Mouse (Mus musculus) stomach, embryonic 14.5 days (tissue): ENCODE results near the gene Fbxo41. TPM values are rescaled to one million over a fixed set of nuclear protein-coding genes. Genes with fewer than 3 reads are reported as not detected.
A peak's percentile ranks its signal among the peaks of the same experiment; 100 is the strongest.

Experiments used
- ATAC-seq: fragments of 200-750 bp; cut with Nextera tagmentation; 2 replicates; pipeline ENCODE4 v1.8.0; 2017; ENCODE audit warnings: low read depth, moderate TSS enrichment; ENCODE audit not compliant: insufficient number of reproducible peaks, insufficient read depth, low FRiP score
- H3K27ac ChIP-seq: fragments of 300-500 bp; sonication (generic); 2 replicates; pipeline ENCODE4 v1.5.1; 2014; ENCODE audit warnings: mild to moderate bottlenecking, low read length, moderate library complexity, mixed read lengths
- H3K27me3 ChIP-seq: fragments of 300-500 bp; sonication (generic); 2 replicates; pipeline ENCODE4 v1.6.1; 2014; ENCODE audit warnings: low read length, control low read depth, mixed read lengths; ENCODE audit not compliant: control insufficient read depth, insufficient read depth
- H3K36me3 ChIP-seq: fragments of 300-500 bp; sonication (generic); 2 replicates; pipeline ENCODE4 v1.6.1; 2014; ENCODE audit warnings: mild to moderate bottlenecking, control low read depth, low read length, moderate library complexity, mixed read lengths; ENCODE audit not compliant: control insufficient read depth, insufficient read depth
- H3K4me1 ChIP-seq: fragments of 300-500 bp; sonication (generic); 2 replicates; pipeline ENCODE4 v1.6.1; 2014; ENCODE audit warnings: low read length, control low read depth, mixed read lengths; ENCODE audit not compliant: control insufficient read depth, insufficient read depth
- H3K4me2 ChIP-seq: fragments of 300-500 bp; sonication (generic); replicated peaks from 2 replicates; pipeline ENCODE4 v1.6.1; 2014; ENCODE audit warnings: low read depth, low read length, control low read depth
- H3K4me3 ChIP-seq: fragments of 300-500 bp; sonication (generic); 2 replicates; pipeline ENCODE4 v1.5.1; 2014; ENCODE audit warnings: low read depth, low read length, control low read depth
- H3K9ac ChIP-seq: fragments of 300-500 bp; sonication (generic); replicated peaks from 2 replicates; pipeline ENCODE4 v1.6.1; 2014; ENCODE audit warnings: low read depth, mild to moderate bottlenecking, control low read depth, low read length, moderate library complexity, mixed read lengths
- H3K9me3 ChIP-seq: fragments of 300-500 bp; sonication (generic); 2 replicates; pipeline ENCODE4 v1.6.1; 2016; ENCODE audit warnings: low read depth, low read length, control low read depth; ENCODE audit not compliant: control insufficient read depth
- WGBS: fragments of 180-500 bp; shearing (Covaris S2); extraction: QIAGEN DNeasy Blood & Tissue Kit; methylation state at CpG from one replicate; pipeline ENCODE4 v1.1.7; 2014; 5-methylcytosine and 5-hydroxymethylcytosine counted together
- polyA plus RNA-seq: library from polyadenylated mRNA; unstranded; fragments of >200 nt; fragmentation: Nextera tagmentation; extraction: Ambion mirVana; gene quantifications from 2 replicates; pipeline ENCODE4 v1.2.1, GENCODE M21; 2014

Gene Fbxo41
- polyA plus RNA-seq = 0.36 and 0.42 TPM in 2 replicates

- Histone ChIP-seq H3K9ac (no peak within 1 kb of the TSS; the same call in 1 of the 2 replicates), H3K27me3 (no peaks in the 10 kb centered on the region; the same call in 1 of the 2 replicates), H3K27ac (no peak within 1 kb of the TSS), H3K36me3 (no peaks in the 10 kb centered on the region), H3K9me3 (no peaks in the 10 kb centered on the region), H3K4me1 (no peaks in the 10 kb centered on the region; the same call in 1 of the 2 replicates), H3K4me2 (peak within 1 kb of the TSS; percentile 87), H3K4me3 (peak within 1 kb of the TSS; percentile 58)
- peak; percentile 87 for ATAC-seq
- WGBS = 1% methylated on average over 16 of the region's 22 CpGs
These were observed at the start of gene Fbxo41 for GRCm38 (mm10) chr6:85502911-85503250. Gene Fbxo41 (minus strand): TSS chr6:85502994.

- 85% methylated on average over 5 of the region's 5 CpGs for WGBS
- no peak for ATAC-seq
These were observed 44.8 kb upstream of the Fbxo41 start for GRCm38 (mm10) chr6:85547642-85548041.

GRCm38 (mm10) chr6:85544251-85544881 lies 41.6 kb upstream of the Fbxo41 start:
- Histone ChIP-seq H3K4me2 (no peak overlapping the region), H3K9me3 (no peaks in the 10 kb centered on the region), H3K4me1 (no peaks in the 10 kb centered on the region)

More at GRCm38 (mm10) chr6:85547642-85548041, 44.8 kb upstream of the Fbxo41 start:
- no peak overlapping the region for H3K4me3 ChIP-seq
- H3K4me2 ChIP-seq = no peak overlapping the region
- no peak overlapping the region for H3K9ac ChIP-seq
- no peaks in the 10 kb centered on the region for H3K27me3 ChIP-seq
- H3K36me3 ChIP-seq = no peaks in the 10 kb centered on the region
- H3K4me1 ChIP-seq = no peaks in the 10 kb centered on the region
- no peak overlapping the region for H3K27ac ChIP-seq
- H3K9me3 ChIP-seq = no peaks in the 10 kb centered on the region

GRCm38 (mm10) chr6:85543351-85544175 lies 40.8 kb upstream of the Fbxo41 start:
- no peak overlapping the region for H3K9ac ChIP-seq
- WGBS = 66% methylated on average over 10 of the region's 10 CpGs
- no peak overlapping the region for H3K4me2 ChIP-seq
- no peaks in the 10 kb centered on the region for H3K4me1 ChIP-seq
- H3K4me3 ChIP-seq = no peak overlapping the region
- H3K9me3 ChIP-seq = no peaks in the 10 kb centered on the region
- H3K36me3 ChIP-seq = no peaks in the 10 kb centered on the region
- H3K27ac ChIP-seq = no peak overlapping the region
- H3K27me3 ChIP-seq = no peaks in the 10 kb centered on the region
- no peak for ATAC-seq

More at GRCm38 (mm10) chr6:85544251-85544881, 41.6 kb upstream of the Fbxo41 start:
- Histone ChIP-seq H3K9ac (no peak overlapping the region), H3K27me3 (no peaks in the 10 kb centered on the region), H3K36me3 (no peaks in the 10 kb centered on the region), H3K27ac (no peak overlapping the region), H3K4me3 (no peak overlapping the region)
- 78% methylated on average over 13 of the region's 13 CpGs for WGBS
- no peak for ATAC-seq

GRCm38 (mm10) chr6:85522825-85523224 lies 20.0 kb upstream of the Fbxo41 start:
- ATAC-seq = no peak
- Histone ChIP-seq H3K4me1 (no peaks in the 10 kb centered on the region), H3K27me3 (no peaks in the 10 kb centered on the region), H3K36me3 (no peaks in the 10 kb centered on the region), H3K4me3 (no peak overlapping the region), H3K9me3 (no peaks in the 10 kb centered on the region), H3K9ac (no peak overlapping the region), H3K4me2 (no peak overlapping the region), H3K27ac (no peak overlapping the region)
- 82% methylated on average over 2 of the region's 2 CpGs for WGBS

GRCm38 (mm10) chr6:85522026-85522425 lies 19.2 kb upstream of the Fbxo41 start:
- ATAC-seq = no peak
- H3K27me3 ChIP-seq = no peaks in the 10 kb centered on the region
- WGBS = 84% methylated on average over 5 of the region's 5 CpGs
- no peak overlapping the region for H3K4me3 ChIP-seq
- no peak overlapping the region for H3K4me2 ChIP-seq
- H3K27ac ChIP-seq = no peak overlapping the region
- no peaks in the 10 kb centered on the region for H3K4me1 ChIP-seq
- H3K9ac ChIP-seq = no peak overlapping the region
- no peaks in the 10 kb centered on the region for H3K36me3 ChIP-seq
- no peaks in the 10 kb centered on the region for H3K9me3 ChIP-seq

- 42% methylated on average over 5 of the region's 5 CpGs for WGBS
These were observed 15.4 kb upstream of the Fbxo41 start for GRCm38 (mm10) chr6:85518091-85518693.

GRCm38 (mm10) chr6:85515941-85516340 lies 13.1 kb upstream of the Fbxo41 start:
- H3K27ac ChIP-seq = no peak overlapping the region
- H3K4me3 ChIP-seq = no peak overlapping the region
- no peak overlapping the region for H3K4me2 ChIP-seq
- 71% methylated on average over 4 of the region's 4 CpGs for WGBS
- peaks cover 39% of the 10 kb centered on the region for H3K27me3 ChIP-seq
- no peak for ATAC-seq
- H3K4me1 ChIP-seq = peaks cover 12% of the 10 kb centered on the region
- no peak overlapping the region for H3K9ac ChIP-seq
- no peaks in the 10 kb centered on the region for H3K9me3 ChIP-seq
- H3K36me3 ChIP-seq = no peaks in the 10 kb centered on the region

More at GRCm38 (mm10) chr6:85518091-85518693, 15.4 kb upstream of the Fbxo41 start:
- ATAC-seq = no peak
- no peak overlapping the region for H3K4me3 ChIP-seq
- H3K4me2 ChIP-seq = no peak overlapping the region
- H3K9ac ChIP-seq = no peak overlapping the region
- no peaks in the 10 kb centered on the region for H3K36me3 ChIP-seq
- peaks cover 16% of the 10 kb centered on the region for H3K27me3 ChIP-seq
- no peak overlapping the region for H3K27ac ChIP-seq
- no peaks in the 10 kb centered on the region for H3K9me3 ChIP-seq
- peaks cover 1% of the 10 kb centered on the region; the same call in 1 of the 2 replicates for H3K4me1 ChIP-seq
